Mouse (Mus musculus) CD4-positive helper T cell, adult 2 months (primary cell): ENCODE results near the gene Slc25a43.
A peak's percentile ranks its signal among the peaks of the same experiment; 100 is the strongest.
"Not testable (repeated sequence)": the region's sequence is repeated elsewhere in the genome, so short reads cannot be mapped to it uniquely, and the experiment has no call there.

ENCODE experiments used
- DNase-seq: peaks from one replicate; pipeline ENCODE4 v3.0.0-alpha.2; 2012; ENCODE audit warnings: low read depth, missing footprints, low spot score

The Slc25a43 gene

DNA sequence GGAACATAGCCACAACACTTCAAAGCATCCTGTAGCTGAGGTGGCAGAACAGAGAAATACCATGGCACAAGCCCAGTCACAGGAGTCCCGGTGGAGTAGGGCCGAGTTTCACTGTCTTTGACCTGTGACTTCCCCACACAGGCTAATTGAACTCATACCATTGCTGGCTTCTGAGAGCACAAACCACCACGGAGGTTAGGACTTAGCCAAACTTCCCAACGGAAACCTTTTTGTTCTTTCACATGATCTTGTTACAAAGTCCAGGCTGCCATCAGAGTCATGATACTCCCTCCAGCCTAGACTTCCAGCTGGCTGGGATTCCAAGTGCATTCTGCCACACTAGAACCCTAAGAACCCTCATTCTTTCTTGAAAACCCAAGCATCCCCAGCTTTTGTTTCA lies 34.2 kb downstream of the Slc25a43 start:
- no peak for DNase-seq

DNA sequence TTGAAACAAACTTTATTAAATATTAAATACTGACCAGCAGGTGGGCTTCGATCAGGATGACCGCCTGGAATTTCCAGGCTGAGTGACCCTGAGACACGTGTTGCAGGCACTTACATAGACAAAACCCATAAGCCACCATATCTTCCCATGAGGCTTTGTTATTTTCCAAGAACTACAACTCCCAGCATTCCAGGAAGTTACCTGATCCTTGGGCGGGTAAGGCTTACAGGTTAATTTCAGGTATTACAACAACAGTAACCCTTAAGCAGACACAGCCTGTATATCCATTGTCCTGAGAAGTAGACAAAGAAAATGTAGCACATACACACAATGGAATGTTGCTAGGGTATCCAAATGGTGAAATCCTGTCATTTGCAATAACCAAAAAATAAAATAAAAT lies 45.9 kb downstream of the Slc25a43 start:
- no peak for DNase-seq

DNA sequence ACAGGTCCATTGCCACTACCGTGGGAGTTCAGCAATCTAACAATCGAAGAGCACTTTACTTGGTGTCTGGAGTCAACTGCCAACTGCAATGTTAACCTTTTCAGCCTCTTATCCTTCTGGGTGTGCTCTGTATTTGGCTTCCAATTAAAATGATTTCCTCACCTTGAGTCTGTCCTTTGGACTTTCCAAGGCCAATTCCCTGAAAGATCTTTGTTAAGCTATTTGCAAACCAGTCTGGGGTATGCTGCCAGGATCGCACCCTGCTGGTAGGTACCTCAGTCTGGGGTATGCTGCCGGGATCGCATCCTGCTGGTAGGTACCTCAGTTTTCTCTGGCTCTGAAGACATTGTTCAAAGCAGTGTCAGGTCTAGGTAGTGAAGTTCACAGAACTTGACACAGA lies 51.1 kb downstream of the Slc25a43 start:
- DNase-seq = no peak

DNA sequence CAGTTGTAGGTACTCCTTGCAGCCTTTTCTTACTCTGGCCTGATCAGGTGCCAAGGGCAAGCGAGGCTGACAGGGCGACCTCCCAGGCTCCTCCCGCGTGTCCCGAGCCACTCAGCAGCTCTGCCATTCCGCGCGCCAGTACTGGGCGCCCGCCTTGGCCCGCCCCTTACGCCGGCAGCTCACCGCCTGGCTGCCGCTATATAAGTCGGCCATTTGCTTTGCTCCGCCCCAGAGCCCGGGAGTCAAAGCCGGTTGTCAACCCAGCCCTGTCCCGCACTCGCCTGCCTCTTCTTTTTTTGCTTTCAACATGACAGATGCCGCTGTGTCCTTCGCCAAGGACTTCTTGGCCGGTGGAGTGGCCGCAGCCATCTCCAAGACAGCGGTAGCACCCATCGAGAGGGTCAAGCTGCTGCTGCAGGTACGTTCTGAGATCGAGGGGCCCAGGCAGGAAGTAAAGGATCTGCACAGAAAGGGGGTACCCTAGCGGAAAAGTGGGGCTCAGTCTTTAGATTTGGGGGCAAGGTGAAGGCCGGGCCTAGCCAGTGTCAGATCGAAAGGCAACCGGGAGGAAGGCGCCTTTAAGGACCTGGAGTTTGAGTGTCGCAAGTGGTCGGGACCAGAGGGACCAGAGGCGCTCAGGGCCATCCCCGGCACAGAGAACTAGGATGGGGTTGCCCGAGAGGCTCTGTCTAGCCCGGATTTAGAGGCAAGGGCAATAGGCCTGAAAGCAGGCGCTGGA lies 52.1 kb downstream of the Slc25a43 start, which contains the start of gene Slc25a5:
Slc25a5 (plus strand) TSS at position 228 of the 739 bp plus-strand sequence.
- peak; percentile 90 for DNase-seq

DNA sequence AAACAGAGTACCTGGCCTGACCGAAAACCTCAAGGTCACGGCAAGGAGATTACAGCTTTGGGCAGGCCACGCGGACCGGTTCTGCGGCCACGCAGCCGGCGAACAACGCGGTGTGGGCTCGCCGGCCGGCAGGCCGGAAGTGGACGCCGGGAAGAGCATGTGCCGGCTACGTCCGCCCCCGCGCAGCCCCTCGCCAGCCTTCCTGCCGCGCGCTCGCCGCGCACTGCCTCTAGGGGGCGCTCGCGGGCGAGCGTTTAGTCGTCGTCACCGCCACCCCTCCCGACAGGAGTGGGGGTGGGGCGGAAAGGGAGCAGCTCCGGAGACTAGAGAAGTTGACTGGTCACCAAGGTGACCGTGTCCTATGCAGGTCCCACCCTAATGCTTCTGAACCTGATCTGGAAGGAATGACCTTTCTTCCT lies 52.7 kb downstream of the Slc25a43 start:
- DNase-seq = peak; percentile 85

DNA sequence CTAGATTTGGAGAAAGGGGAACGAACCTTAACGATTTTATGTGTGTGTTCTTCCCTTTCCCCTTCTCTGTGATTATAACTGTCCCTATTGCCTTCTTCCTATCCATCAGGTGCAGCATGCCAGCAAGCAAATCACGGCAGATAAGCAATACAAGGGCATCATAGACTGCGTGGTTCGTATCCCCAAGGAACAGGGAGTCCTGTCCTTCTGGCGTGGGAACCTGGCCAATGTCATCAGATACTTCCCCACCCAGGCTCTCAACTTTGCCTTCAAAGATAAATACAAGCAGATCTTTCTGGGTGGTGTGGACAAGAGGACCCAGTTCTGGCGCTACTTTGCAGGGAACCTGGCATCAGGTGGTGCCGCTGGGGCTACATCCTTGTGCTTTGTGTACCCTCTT lies 53.3 kb downstream of the Slc25a43 start:
- DNase-seq = not testable (repeated sequence)

DNA sequence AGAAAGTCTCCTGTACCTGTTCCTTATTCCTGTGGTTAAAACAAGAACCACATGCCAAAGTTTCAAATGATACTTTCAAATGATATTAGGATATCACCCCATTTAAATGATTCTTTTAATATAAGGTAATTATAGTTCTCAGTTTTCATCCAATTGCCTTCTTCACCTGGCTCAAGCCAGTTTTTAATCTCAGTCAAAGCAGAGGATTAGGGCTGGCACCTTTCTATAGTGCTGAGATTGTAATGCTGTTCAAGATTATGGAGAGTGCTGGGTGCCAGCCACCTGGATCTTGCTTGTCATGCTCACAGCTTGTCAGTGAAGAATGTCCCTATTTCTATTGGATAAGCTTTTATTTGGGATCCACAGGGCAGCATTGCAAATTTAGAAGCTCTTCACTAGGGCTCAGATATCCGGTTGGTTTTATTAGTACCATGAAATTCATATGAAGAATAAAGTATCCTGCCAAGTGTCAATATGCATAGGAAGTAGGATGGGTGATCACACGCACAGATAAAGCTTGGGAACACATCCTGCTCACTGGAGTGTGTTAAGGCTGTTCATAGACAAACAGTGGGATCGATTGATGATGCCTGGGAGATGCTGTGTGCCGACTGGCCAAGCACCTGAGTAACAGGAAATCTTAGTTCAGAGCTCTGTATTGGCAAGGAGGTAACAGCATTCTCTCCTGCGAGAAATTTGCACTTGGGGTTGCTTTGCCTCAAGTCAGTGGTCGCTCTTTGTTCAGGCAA lies 55.8 kb downstream of the Slc25a43 start:
- no peak for DNase-seq

DNA sequence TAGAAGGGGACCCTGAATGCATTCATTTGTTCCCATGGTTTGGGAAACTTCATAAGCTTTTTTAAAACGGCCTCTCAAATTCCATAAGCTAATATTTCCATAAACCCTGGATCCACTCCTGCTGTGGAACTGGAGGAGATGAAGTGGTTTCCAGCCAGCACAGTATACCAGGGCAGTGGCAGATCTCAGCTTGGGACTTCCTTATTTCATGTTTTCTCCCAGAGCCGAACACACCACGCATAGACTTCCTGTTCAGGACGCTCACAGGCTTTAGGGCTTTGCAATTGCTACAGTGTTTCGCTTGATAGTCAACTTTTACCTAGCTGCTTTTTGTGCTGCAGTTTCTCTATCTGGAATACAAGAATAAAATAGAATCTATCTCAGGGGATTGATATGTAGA lies 59.7 kb downstream of the Slc25a43 start:
- no peak for DNase-seq

DNA sequence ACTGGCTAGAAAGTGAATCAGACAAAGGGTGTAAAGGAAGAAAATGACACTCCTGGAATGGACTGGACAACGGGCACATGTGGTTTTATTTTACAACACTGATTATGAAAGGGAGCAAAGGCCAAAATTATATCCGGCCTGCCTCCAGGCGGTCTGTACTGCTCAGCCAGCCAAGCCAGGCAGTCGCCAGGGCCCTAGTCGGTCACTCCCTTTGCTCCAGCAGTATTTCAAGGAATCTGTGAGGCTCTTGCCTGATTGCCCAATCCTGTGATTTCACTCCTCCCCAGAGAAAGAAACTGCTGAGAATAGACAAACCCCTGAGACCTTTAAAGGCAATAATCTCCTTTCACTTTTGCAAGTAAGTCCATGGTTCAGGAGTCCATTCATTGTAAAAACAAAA lies 60.7 kb downstream of the Slc25a43 start:
- DNase-seq = no peak

DNA sequence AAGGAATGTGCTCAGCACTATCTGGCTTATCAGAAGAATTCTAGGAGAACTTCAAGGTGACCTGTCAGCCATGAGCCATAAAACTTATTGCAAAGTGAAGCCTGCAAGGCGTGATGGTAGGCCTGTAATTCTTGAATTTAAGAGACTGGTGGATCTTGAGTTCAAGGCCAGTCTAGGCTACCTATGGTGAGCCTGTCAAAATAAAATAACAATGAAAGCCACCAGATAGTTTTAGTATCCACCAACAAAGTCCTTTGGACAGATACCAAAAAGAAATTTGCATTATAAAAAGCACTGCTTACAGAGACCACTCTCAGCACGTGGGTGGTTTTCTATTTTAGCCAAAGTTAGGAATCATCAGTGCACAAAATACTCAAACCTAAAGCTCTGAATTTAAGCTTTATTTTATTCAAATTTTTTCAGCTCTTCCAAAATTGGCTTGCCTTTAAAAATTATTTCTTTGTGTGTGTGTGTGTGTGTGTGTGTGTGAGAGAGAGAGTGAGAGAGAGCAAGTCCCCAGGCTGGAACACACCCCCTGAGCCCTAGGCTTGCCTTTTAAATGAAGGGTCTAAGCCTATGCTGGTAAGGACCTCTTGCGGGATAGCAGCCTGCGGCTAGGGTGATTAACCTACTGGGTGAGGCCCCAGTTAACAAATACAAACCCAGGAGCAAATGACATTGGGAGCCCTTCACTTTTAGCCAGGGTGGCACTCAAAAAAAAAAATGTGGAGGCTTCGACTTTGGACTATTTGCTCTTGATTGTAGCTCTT lies 62.2 kb downstream of the Slc25a43 start:
- no peak for DNase-seq

DNA sequence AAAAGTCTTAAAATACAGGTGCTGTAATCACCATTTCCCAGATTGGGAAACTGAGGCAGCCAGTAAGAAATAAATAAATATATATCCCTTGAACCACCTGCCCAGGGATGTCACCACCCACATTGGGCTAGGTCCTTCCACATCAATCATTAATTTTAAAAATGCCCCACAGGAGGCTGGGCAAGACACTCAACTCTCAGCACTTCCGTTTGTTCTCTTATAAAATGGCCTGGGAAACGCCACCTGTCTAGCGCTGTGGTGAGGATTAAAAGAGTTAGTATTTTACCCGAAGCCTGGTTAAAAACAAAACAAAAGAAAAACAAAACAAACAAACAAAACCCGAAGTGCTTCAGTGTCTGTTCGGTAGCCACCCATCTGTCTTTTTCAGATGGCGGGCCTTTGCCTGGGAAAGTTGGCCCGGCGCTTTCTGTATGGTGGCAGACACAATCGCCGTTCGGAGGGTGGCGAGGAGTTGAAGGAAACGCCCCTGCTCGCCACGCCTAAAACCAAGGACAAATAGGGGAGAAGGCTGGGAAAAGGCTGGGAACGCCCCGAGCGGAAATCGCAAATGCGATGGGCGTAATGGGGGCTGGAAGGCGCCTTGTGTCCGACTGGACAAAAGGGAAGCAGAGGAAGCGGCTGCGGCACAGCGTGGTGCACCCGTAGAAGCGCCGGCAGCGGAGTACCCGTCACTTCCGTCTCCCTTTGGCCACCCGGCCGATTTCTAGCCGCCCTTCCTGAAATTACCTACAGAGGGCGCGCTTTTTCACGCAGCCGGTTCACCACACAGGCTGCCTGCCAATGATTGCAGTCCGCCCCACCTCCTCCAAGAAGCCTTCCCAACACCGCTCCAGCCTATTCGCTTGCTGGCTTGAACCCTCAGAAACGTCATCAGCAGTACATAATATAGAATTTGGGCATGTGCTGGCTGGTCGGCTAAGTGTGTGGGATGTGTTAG lies 64.2 kb downstream of the Slc25a43 start:
- DNase-seq = peak; percentile 88

DNA sequence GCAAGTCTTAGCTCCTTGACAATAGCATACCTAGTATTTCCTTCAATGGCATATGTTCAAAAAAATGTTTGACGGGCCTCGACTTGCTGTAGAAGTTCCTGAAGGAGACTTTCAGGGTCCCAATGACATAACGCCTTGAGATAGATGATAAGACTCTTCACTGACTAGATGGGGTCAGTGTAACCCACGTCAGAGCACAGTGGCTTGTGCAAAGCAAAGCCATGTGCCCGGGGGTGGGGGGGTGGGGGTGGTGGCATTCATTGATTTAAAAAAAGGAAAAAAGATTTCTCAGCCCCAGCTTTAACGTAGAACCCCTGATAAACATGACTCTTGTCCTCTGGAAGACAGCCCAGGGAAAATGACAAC lies 64.8 kb downstream of the Slc25a43 start:
- DNase-seq = no peak

DNA sequence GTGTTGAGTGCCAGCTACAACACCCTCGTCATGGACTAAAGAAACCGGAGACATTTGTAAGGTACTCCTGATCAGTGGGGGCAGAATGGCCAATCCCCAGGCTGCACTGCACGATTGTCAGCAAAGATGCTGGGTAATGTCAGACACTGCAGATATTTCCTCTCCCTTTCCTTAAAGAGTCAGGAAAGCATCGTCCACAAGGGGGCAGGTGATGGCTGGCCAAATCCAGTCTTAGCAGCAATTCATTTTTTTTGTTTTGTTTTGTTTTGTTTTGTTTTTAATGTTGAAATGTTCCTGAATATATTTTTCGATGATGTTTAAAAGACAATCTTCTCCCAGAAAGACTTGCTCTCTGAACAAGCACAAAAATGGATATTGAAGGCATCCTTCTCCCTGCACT lies 67.9 kb downstream of the Slc25a43 start:
- peak; percentile 14 for DNase-seq

DNA sequence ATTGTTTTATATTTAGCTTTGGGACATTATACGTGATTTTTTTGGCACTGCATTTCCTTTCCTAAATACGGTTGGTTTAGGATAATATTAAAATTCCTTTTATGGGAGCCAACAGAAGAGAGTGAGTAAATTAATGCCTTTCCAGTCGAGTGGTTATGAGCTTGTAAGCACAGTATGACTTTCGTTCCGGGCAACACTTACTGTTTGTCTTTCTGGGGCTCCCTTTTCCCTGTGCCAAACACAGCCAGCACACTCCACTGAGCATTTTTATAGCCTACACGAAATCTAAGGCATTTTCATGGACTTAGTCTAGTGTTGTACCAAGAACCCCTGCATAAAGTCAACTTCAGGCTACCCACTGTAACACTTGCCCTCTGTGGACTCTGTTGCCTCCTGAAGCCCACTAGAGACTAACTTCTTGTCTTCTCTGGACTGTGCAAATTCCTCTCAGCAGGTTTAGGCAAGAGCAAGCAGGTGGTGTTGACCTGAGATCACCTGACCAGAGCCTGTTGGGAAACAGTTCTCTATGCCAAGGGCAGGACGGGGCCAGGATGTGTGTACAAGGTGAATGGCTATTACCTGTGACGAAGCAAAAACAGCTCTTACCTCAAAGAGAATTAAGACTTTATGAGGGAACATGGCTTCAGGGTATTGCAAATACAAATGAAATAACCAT lies 70.8 kb downstream of the Slc25a43 start:
- no peak for DNase-seq

DNA sequence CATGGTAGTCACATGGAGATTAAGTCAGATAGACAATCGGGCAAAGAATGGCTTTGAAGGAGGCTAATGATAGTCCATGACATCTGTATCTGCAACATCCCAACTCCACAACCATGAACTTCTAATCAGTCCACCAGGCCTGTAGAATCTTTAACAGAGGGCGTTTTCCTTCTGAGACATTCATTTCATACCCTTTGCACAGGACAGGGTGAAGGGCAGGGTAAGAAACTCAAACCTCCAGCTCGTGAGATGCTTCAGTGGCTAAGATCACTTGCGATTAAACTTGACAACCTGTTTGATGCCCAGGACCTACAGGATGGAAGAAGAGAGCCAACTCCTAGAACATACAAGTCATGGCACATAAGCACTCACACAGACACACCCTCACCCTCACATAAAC lies 71.6 kb downstream of the Slc25a43 start:
- DNase-seq = no peak

DNA sequence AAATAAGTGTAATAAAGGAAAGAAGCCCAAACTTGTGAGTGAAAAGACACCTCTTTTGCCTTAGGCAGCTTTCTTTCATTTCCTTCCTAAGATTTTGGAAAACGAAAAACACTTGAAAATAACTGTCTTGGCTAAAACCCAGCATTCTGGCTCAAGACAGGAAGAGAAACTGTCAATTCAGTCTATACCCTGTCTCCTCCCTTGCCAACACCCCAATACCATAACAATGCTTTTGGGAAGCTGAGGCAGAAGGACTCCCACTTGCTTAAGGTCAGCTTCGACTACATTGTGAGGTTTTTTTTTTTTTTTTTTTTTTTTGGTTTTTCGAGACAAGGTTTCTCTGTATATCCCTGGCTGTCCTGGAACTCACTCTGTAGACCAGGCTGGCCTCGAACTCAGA lies 72.0 kb downstream of the Slc25a43 start:
- DNase-seq = no peak

DNA sequence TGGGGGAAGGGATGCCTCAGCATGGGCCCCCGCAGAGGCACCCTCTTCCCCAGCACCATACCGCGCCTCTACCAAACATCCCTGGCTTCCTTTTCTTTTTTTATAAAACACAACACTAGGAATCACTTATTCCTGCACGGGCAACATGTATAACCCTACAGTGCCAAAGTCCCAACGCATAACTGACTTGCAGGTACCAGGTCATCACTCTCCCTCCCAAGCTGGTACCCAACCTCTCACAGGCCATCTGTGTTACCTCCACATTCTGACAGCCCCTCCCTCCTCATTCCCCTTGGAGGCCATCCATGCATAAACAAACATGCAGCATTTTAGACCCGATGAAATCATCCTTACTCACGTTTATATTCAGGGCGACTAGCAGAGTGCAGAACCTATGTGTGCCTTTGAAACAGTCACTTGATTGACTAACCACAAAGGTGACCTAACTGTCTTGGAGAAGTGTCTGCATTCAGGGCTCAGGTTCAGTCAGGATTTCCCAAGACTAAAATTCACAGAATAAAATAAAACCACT lies 73.0 kb downstream of the Slc25a43 start:
- no peak for DNase-seq

DNA sequence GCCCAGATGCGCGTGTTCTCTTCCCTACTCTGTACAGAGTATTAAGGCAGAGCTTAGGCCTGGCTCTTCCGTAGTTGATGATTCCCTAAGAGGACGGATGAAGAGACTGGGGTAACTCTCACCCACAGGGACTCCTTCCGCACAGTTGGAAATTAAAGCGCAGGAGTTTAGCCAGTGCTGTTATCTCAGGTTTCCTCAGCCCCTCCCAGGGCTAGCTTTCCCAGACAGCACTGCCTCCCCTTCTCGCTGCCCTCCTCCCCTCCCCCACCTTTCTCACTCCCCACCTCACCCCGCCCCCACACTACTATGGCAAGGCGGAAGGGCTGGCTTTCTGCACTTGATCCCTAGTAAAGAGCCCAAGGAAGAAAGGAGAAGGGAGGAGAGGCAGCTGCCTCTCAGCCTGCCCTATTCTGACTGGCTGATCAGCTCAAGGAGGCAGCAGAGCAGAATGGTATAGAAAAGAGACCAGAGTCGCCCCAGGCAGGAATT lies 73.5 kb downstream of the Slc25a43 start:
- no peak for DNase-seq

DNA sequence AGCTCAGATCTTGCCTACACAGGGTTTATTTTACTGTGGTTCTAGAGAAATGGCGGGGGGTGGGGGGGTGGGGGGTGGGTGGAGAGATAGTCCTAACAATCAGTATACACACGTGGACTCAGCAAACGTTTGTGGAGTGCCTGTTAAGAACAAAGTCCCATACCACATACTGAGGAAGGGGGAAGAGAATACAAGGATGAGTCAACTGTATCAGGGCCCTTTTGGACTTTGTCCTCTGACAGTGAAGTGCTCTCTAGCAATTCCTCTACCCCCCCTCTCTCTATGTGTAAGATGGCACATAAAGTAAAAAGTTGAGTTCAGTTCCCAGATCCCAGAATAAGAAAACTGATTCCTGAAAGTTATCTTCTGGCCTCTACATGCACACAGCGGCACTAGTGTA lies 76.1 kb downstream of the Slc25a43 start:
- no peak for DNase-seq

DNA sequence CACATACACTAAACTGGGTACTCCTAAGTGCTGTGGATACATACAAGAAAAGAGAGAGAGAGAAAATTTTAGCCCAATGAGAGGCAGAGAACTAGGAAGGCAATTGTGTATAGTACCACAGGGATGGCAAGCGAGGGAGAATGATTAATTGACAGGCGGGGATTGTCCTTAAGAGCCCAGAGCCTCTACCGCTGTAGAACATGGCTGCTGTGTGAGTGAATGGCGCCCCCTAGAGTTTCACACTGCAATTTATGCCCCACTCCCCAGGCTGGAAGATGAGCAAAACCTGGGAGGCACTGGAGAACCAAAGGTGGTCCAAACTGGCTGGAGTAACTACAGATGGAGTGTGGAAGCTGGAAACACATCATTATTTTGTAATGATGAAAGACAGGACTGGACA lies 76.7 kb downstream of the Slc25a43 start:
- peak; percentile 44 for DNase-seq
